Mouse (Mus musculus) liver, adult 2 months (tissue): ENCODE measurements around the gene Pate2. TPM values are rescaled to one million over a fixed set of nuclear protein-coding genes. Genes with fewer than 3 reads are reported as not detected.

Experiments
- DNase-seq: peaks from one replicate; pipeline ENCODE4 v3.0.0-alpha.2; 2011; ENCODE audit warnings: low read depth, low spot score; ENCODE audit errors: extremely low read depth
- H3K27ac ChIP-seq: fragments of 200-500 bp; replicated peaks from 2 replicates; pipeline ENCODE4 v1.5.1; 2012; ENCODE audit warnings: low read depth, mild to moderate bottlenecking, control low read depth, inconsistent platforms, low read length; ENCODE audit not compliant: insufficient read depth
- H3K27me3 ChIP-seq: fragments of 200-500 bp; 2 replicates; pipeline ENCODE4 v1.6.1; 2012; ENCODE audit warnings: mild to moderate bottlenecking, moderate library complexity, low read length, inconsistent platforms; ENCODE audit not compliant: control insufficient read depth, insufficient read depth
- H3K36me3 ChIP-seq: fragments of 200-500 bp; 2 replicates; pipeline ENCODE4 v1.6.1; 2012; ENCODE audit warnings: low read length, inconsistent platforms; ENCODE audit not compliant: control insufficient read depth, insufficient read depth
- H3K4me1 ChIP-seq: fragments of 200-500 bp; 2 replicates; pipeline ENCODE4 v1.6.1; 2011; ENCODE audit warnings: low read length; ENCODE audit not compliant: control insufficient read depth, insufficient read depth
- H3K4me3 ChIP-seq: fragments of 200-500 bp; 2 replicates; pipeline ENCODE4 v1.5.1; 2011; ENCODE audit warnings: low read depth, mild to moderate bottlenecking, control low read depth, low read length, moderate library complexity; ENCODE audit not compliant: insufficient read depth
- H3K79me2 ChIP-seq: fragments of 200-500 bp; 2 replicates; pipeline ENCODE4 v1.6.1; 2012; ENCODE audit warnings: inconsistent platforms, mild to moderate bottlenecking, low read length, moderate library complexity; ENCODE audit not compliant: control insufficient read depth, insufficient read depth
- H3K9ac ChIP-seq: fragments of 200-500 bp; 2 replicates; pipeline ENCODE4 v1.6.1; 2012; ENCODE audit warnings: low read depth, mild to moderate bottlenecking, control low read depth, inconsistent platforms, low read length
- CTCF ChIP-seq: fragments of 200-500 bp; IDR thresholded peaks from 2 replicates; pipeline ENCODE4 v1.5.1; 2011; ENCODE audit warnings: low read depth, low read length, control low read depth
- POLR2A ChIP-seq: fragments of 200-500 bp; IDR thresholded peaks from 2 replicates; pipeline ENCODE4 v1.6.1; 2011; ENCODE audit warnings: low read length, control low read depth; ENCODE audit not compliant: insufficient read depth; ENCODE audit errors: extremely low read depth
- WGBS: fragments of 180-500 bp; shearing (Covaris S2); methylation state at CpG from one replicate; pipeline ENCODE4 v1.1.7; 2018; 5-methylcytosine and 5-hydroxymethylcytosine counted together
- polyA plus RNA-seq: library from polyadenylated mRNA; depleted of rRNA; stranded (reverse); fragments of >200 nt; gene quantifications from 2 replicates; pipeline ENCODE4 v1.2.3, GENCODE M21; 2012
- total RNA-seq: library from RNA; depleted of rRNA; stranded (reverse); fragments of >200 nt; gene quantifications from 2 replicates; pipeline ENCODE4 v1.2.3, GENCODE M21; 2014

Pate2 gene
- total and polyA plus RNA-seq, 2 experiments, result not detected

- TF ChIP-seq POLR2A, result no peak
- no peak for TF ChIP-seq CTCF
- Histone ChIP-seq H3K36me3 (peaks cover 14% of the 10 kb centered on the region), H3K27me3 (peaks cover 6% of the 10 kb centered on the region; the same call in 1 of the 2 replicates), H3K27ac (no peak overlapping the region), H3K4me1 (no peaks in the 10 kb centered on the region), H3K4me3 (peak overlapping the region; percentile 78; the same call in 1 of the 2 replicates), H3K9ac (no peak overlapping the region), H3K79me2 (no peaks in the 10 kb centered on the region)
- DNase-seq, result no peak
- WGBS, result 16% methylated on average over 5 of the region's 5 CpGs
These were observed 579 bp downstream of the Pate2 start for GRCm38 (mm10) chr9:35570663-35571062.

- WGBS, result 7% methylated on average over 32 of the region's 32 CpGs
- no peak overlapping the region for H3K9ac ChIP-seq
- peaks cover 6% of the 10 kb centered on the region; the same call in 1 of the 2 replicates for H3K27me3 ChIP-seq
- no peak overlapping the region for H3K27ac ChIP-seq
- DNase-seq, result no peak
- H3K4me3 ChIP-seq, result no peak overlapping the region
- H3K4me1 ChIP-seq, result no peaks in the 10 kb centered on the region
- no peak for TF ChIP-seq CTCF
- TF ChIP-seq POLR2A, result no peak
- H3K79me2 ChIP-seq, result no peaks in the 10 kb centered on the region
- H3K36me3 ChIP-seq, result no peaks in the 10 kb centered on the region
These were observed 4.3 kb downstream of the Pate2 start for GRCm38 (mm10) chr9:35574416-35574815.

- TF ChIP-seq CTCF (no peak), POLR2A (no peak)
- no peak for DNase-seq
- H3K79me2 ChIP-seq, result no peaks in the 10 kb centered on the region
- no peaks in the 10 kb centered on the region for H3K4me1 ChIP-seq
- H3K27ac ChIP-seq, result no peak overlapping the region
- no peak overlapping the region for H3K4me3 ChIP-seq
- H3K36me3 ChIP-seq, result no peaks in the 10 kb centered on the region
- WGBS, result 78% methylated on average over 1 of the region's 1 CpGs
- no peaks in the 10 kb centered on the region for H3K27me3 ChIP-seq
- H3K9ac ChIP-seq, result no peak overlapping the region
These were observed 17.6 kb downstream of the Pate2 start for GRCm38 (mm10) chr9:35587674-35588073.

- WGBS, result 16% methylated on average over 2 of the region's 2 CpGs
- no peak overlapping the region for H3K4me3 ChIP-seq
- DNase-seq, result no peak
- no peaks in the 10 kb centered on the region for H3K27me3 ChIP-seq
- H3K79me2 ChIP-seq, result no peaks in the 10 kb centered on the region
- H3K27ac ChIP-seq, result no peak overlapping the region
- H3K9ac ChIP-seq, result no peak overlapping the region
- H3K4me1 ChIP-seq, result no peaks in the 10 kb centered on the region
- TF ChIP-seq POLR2A (no peak), CTCF (no peak)
- no peaks in the 10 kb centered on the region for H3K36me3 ChIP-seq
These were observed 22.8 kb downstream of the Pate2 start for GRCm38 (mm10) chr9:35592903-35593302.

- Histone ChIP-seq H3K27me3 (no peaks in the 10 kb centered on the region), H3K4me1 (no peaks in the 10 kb centered on the region), H3K9ac (no peak overlapping the region), H3K36me3 (no peaks in the 10 kb centered on the region), H3K27ac (no peak overlapping the region), H3K79me2 (no peaks in the 10 kb centered on the region), H3K4me3 (no peak overlapping the region)
- 59% methylated on average over 8 of the region's 8 CpGs for WGBS
- no peak for DNase-seq
- TF ChIP-seq POLR2A (no peak), CTCF (no peak)
These were observed 37.7 kb downstream of the Pate2 start for GRCm38 (mm10) chr9:35607647-35608405.

- Histone ChIP-seq H3K27me3 (no peaks in the 10 kb centered on the region), H3K9ac (no peak within 1 kb of the TSS), H3K27ac (no peak within 1 kb of the TSS), H3K36me3 (no peaks in the 10 kb centered on the region), H3K4me1 (no peaks in the 10 kb centered on the region), H3K4me3 (no peak within 1 kb of the TSS), H3K79me2 (no peaks in the 10 kb centered on the region)
- WGBS, result 76% methylated on average over 1 of the region's 1 CpGs
- DNase-seq, result no peak
- TF ChIP-seq POLR2A, result no peak
- no peak for TF ChIP-seq CTCF
These were observed 41.8 kb downstream of the Pate2 start, which contains the start of gene Pate4 for GRCm38 (mm10) chr9:35611841-35612240. Gene Pate4, minus strand, starts transcription at chr9:35611941.
